Mouse (Mus musculus) forebrain, embryonic 16.5 days (tissue): Measurements from ENCODE around the gene Gp9. TPM values are rescaled to one million over a fixed set of nuclear protein-coding genes. Genes with fewer than 3 reads are reported as not detected.

ENCODE experiments used
- ATAC-seq: fragments of 200-750 bp; cut with Nextera tagmentation; 2 replicates; pipeline ENCODE4 v1.8.0; 2017; ENCODE audit warnings: mild to moderate bottlenecking, moderate library complexity
- H3K27ac ChIP-seq: fragments of 300-500 bp; sonication (generic); 2 replicates; pipeline ENCODE4 v1.5.1; 2014; ENCODE audit warnings: low read length, control low read depth
- H3K27me3 ChIP-seq: fragments of 300-500 bp; sonication (generic); replicated peaks from 2 replicates; pipeline ENCODE4 v1.6.1; 2014; ENCODE audit warnings: low read length; ENCODE audit not compliant: control insufficient read depth, insufficient read depth
- H3K36me3 ChIP-seq: fragments of 300-500 bp; sonication (generic); 2 replicates; pipeline ENCODE4 v1.6.1; 2014; ENCODE audit not compliant: control insufficient read depth, insufficient read depth
- H3K4me1 ChIP-seq: fragments of 300-500 bp; sonication (generic); replicated peaks from 2 replicates; pipeline ENCODE4 v1.6.1; 2014; ENCODE audit warnings: low read length; ENCODE audit not compliant: control insufficient read depth, insufficient read depth
- H3K4me2 ChIP-seq: fragments of 300-500 bp; sonication (generic); 2 replicates; pipeline ENCODE4 v1.6.1; 2014; ENCODE audit warnings: mild to moderate bottlenecking, low read length, control low read depth
- H3K4me3 ChIP-seq: fragments of 300-500 bp; sonication (generic); replicated peaks from 2 replicates; pipeline ENCODE4 v1.5.1; 2014; ENCODE audit warnings: mild to moderate bottlenecking, low read length, control low read depth
- H3K9ac ChIP-seq: fragments of 300-500 bp; sonication (generic); replicated peaks from 2 replicates; pipeline ENCODE4 v1.6.1; 2014; ENCODE audit warnings: low read depth, low read length, control low read depth
- H3K9me3 ChIP-seq: fragments of 300-500 bp; sonication (generic); 2 replicates; pipeline ENCODE4 v1.6.1; 2016; ENCODE audit warnings: low read length; ENCODE audit not compliant: control insufficient read depth
- whole genome bisulfite sequencing: fragments of 180-500 bp; shearing (Covaris S2); extraction: QIAGEN DNeasy Blood & Tissue Kit; methylation state at CpG from one replicate; pipeline ENCODE4 v1.1.7; 2014; 5-methylcytosine and 5-hydroxymethylcytosine counted together
- polyA plus RNA-seq: library from polyadenylated mRNA; unstranded; fragments of >200 nt; fragmentation: Nextera tagmentation; extraction: Ambion mirVana; gene quantifications from 2 replicates; pipeline ENCODE4 v1.2.1, GENCODE M21; 2015

The Gp9 gene
- polyA plus RNA-seq, 1 experiment from 2014 or later: 0.24 TPM

DNA sequence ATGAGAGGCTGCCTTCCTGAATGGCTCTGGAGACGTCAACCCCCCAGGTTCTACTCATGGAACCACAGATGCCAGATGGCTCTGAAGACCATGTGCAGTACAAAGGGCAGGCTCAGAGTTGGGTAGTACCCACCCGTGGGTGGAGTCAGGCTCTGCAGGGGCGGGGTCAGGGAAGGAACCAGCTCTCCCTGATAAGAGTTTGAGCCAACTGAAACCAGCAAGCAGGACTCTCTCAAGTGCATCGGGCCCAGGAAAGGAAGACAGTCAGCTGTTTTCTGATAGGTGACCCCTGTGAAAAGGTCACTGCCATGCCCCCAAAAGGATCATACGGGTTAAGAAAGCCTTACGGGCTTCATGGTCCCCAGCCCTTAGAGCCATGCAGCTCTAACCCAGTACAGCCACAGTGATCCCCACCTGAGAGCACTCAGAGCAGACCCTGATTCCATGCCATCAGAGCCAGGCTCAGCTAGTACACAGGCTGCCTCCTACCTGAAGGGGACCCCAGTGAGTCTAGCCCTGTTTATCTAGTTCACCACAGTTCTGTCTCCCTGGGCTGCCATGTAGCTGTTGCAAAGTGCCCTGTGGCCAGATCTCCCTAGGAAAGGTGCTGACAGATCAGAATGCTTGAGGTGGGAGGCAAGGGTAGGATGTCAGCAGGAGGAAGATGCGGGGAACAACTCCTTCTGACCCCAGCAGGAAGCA lies 13.1 kb downstream of the Gp9 start:
- Histone ChIP-seq H3K27ac (no peak overlapping the region), H3K4me3 (no peak overlapping the region), H3K9ac (no peak overlapping the region), H3K4me2 (no peak overlapping the region), H3K4me1 (peaks cover 5% of the 10 kb centered on the region), H3K36me3 (0 out of 2 replicates have a peak, but pooled peaks cover 3% of the 10 kb centered on the region), H3K27me3 (no peaks in the 10 kb centered on the region), H3K9me3 (no peaks in the 10 kb centered on the region)
- 81% methylated on average over 7 of the region's 7 CpGs for WGBS
- no peak for ATAC-seq

DNA sequence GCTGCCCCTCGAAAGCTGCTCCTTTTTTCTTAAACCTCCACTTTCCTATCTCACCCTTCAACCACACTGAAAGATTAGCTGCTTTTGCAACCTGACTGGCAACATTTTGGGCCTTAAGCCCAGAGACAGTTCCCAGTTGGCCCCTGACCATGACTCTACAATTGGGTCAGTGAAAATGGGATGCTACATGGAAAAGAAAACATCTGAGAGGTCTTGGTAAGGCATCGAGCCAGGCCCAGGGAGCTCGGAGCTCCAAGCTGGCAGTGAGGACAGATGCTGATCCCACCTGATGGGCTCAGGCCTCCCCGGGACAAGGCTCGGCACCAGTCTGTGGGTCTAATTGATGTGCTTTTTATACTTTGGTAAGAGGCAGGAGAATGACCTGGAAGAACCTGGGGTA lies 14.0 kb downstream of the Gp9 start:
- Histone ChIP-seq H3K4me3 (no peak overlapping the region), H3K4me1 (peaks cover 5% of the 10 kb centered on the region), H3K27me3 (no peaks in the 10 kb centered on the region), H3K9me3 (no peaks in the 10 kb centered on the region), H3K27ac (no peak overlapping the region), H3K9ac (no peak overlapping the region), H3K4me2 (no peak overlapping the region), H3K36me3 (0 out of 2 replicates have a peak, but pooled peaks cover 3% of the 10 kb centered on the region)
- no peak for ATAC-seq
- 93% methylated on average over 5 of the region's 5 CpGs for WGBS

DNA sequence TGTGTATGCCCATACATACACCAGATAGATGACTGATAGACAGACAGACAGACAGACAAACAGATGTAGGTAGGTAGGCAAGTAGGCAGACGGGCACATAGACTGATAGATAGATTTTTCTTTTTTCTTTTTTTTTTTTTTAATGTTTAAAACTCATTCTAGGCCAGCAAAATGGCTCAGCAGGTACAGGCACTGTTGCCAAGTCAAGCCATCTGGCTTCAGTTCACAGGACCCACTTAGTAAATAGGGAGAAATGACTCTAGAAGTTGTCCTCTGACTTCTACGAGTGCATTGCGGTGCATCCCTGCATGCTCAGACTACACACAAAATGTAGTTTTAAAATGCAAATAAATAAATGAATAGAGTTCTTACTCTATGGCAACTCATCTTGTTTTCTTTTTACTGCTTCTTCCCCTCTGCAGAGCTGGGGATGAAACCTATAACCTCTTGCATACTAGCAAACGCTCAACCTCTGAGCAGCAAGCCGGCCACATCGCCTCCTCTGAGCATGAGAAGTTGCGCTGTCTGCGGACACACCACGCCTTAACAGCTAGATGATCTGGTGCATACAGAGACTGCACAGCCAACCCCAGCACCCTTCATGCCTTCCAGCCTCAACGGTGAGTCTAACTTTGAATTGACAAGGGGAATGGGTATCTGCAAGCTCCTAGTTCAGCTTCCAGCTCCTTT lies 16.1 kb downstream of the Gp9 start:
- no peaks in the 10 kb centered on the region for H3K27me3 ChIP-seq
- H3K9ac ChIP-seq: no peak overlapping the region
- no peak overlapping the region for H3K4me2 ChIP-seq
- H3K27ac ChIP-seq: no peak overlapping the region
- no peaks in the 10 kb centered on the region for H3K9me3 ChIP-seq
- ATAC-seq: no peak
- no peak overlapping the region for H3K4me3 ChIP-seq
- 90% methylated on average over 10 of the region's 10 CpGs for WGBS
- 0 out of 2 replicates have a peak, but pooled peaks cover 3% of the 10 kb centered on the region for H3K36me3 ChIP-seq
- H3K4me1 ChIP-seq: peaks cover 5% of the 10 kb centered on the region

DNA sequence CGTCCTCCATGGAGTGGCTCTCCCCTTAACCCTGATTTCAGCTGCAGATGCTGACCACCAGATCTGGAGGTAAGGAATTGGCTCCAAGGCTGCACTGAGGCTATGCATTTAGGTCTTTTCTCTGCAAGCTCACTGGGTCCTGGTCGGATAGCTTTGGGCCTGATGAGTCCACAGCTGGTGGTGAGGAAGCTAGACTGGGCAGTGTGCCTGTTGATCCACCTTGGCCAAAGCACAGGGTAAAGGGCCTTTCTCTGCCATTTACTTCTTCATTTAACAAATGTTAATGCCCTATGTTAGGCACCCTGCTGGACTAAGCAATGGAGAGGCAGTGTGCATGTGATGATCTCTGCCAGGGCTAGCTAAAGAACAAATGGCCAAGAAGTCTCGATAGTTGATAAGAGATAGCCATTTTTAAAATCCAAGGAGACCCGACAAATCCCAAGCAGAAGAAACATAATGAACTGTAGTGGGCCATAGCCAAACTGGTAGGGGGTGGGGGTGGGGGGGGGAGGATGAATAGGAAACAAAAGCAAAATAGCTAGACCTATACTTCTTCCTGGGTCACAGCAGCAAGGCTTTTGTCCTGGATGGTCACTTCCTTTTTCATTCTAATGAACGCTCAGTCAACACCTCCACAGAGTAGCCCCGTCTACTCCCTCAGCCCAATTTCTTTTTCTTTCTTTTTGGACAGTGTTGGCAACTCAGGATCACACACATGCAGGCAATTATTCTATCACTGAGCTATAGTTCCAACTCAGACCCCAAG lies 17.7 kb downstream of the Gp9 start:
- no peak for ATAC-seq
- Histone ChIP-seq H3K9me3 (no peaks in the 10 kb centered on the region), H3K27ac (no peak overlapping the region), H3K9ac (no peak overlapping the region), H3K4me2 (no peak overlapping the region), H3K4me1 (no peaks in the 10 kb centered on the region), H3K27me3 (no peaks in the 10 kb centered on the region), H3K4me3 (no peak overlapping the region), H3K36me3 (0 out of 2 replicates have a peak, but pooled peaks cover 3% of the 10 kb centered on the region)
- 54% methylated on average over 6 of the region's 6 CpGs for WGBS

DNA sequence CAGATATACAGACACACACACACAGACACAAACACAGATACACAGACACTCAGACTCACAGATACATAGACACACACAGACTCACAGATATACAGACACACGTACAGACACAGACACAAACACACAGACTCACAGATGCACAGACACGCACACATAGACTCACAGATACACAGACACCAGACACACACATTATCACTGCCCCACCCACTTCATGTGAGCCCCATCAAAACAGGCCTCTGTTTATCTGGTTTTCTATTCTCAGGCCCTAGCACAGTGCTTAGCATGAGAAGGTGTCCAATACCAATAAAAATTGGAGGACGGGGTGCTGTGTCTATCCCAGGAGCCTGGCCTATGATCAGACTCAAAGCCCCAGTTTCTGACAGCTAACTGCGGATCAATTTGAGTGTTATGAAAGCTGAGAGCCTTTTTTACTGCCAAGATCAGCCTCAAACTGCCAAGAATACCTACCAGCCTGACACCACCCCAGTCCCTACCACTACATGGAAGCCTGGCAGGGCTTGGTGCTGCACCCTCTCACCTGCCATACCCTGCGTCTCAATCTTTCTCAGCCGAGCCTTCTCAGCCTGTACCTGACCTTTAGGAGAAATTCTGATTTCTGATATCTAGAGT lies 18.5 kb downstream of the Gp9 start:
- Histone ChIP-seq H3K36me3 (0 out of 2 replicates have a peak, but pooled peaks cover 3% of the 10 kb centered on the region), H3K9ac (no peak overlapping the region), H3K4me3 (no peak overlapping the region), H3K9me3 (no peaks in the 10 kb centered on the region), H3K4me1 (no peaks in the 10 kb centered on the region), H3K27me3 (no peaks in the 10 kb centered on the region), H3K4me2 (no peak overlapping the region), H3K27ac (no peak overlapping the region)
- no peak for ATAC-seq
- WGBS: 82% methylated on average over 6 of the region's 6 CpGs

DNA sequence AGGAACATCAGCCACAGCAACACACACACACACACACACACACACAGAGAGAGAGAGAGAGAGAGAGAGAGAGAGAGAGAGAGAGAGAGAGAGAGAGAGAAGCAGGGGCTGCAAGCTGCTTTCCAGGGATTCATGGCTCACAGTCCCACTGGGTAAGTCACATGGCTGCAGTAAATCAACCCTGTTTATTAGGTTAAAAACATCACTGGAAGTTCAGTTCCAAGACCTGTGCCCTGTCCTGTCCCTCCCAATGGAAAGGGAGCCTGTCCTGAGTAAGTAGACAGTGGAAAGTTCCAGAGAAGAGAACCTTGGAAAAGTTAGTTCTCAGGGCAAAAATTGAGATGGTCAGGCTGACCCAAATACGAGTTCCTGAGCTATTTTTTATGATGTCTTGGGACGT lies 19.4 kb downstream of the Gp9 start:
- no peak for ATAC-seq
- no peak overlapping the region for H3K4me3 ChIP-seq
- no peaks in the 10 kb centered on the region for H3K36me3 ChIP-seq
- no peak overlapping the region for H3K4me2 ChIP-seq
- WGBS: 62% methylated on average over 2 of the region's 2 CpGs
- no peak overlapping the region for H3K9ac ChIP-seq
- no peaks in the 10 kb centered on the region for H3K4me1 ChIP-seq
- H3K27ac ChIP-seq: no peak overlapping the region
- no peaks in the 10 kb centered on the region for H3K9me3 ChIP-seq
- H3K27me3 ChIP-seq: no peaks in the 10 kb centered on the region

DNA sequence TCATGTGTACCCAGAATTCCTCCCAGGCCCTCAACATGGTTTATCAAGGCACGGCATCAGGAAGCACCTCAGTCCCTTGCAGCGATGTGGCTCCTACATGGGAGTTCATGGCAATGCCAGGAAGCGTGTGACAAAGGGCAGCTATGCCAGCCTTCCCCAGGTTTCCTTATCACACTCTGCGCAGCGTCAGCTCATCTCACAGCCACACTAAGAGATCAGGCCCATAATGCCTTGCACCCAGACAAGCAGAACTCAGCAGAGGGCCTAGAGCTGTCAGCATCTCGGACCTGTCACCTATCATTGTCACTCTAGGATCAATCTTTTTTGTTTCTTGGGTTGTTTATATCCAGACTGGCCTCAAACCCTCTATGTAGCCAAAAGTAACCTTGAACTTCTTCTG lies 21.7 kb downstream of the Gp9 start:
- Histone ChIP-seq H3K4me3 (no peak overlapping the region), H3K27ac (no peak overlapping the region), H3K27me3 (no peaks in the 10 kb centered on the region), H3K9ac (no peak overlapping the region), H3K4me2 (no peak overlapping the region), H3K9me3 (no peaks in the 10 kb centered on the region), H3K4me1 (no peaks in the 10 kb centered on the region), H3K36me3 (no peaks in the 10 kb centered on the region)
- ATAC-seq: no peak
- 93% methylated on average over 6 of the region's 6 CpGs for WGBS

DNA sequence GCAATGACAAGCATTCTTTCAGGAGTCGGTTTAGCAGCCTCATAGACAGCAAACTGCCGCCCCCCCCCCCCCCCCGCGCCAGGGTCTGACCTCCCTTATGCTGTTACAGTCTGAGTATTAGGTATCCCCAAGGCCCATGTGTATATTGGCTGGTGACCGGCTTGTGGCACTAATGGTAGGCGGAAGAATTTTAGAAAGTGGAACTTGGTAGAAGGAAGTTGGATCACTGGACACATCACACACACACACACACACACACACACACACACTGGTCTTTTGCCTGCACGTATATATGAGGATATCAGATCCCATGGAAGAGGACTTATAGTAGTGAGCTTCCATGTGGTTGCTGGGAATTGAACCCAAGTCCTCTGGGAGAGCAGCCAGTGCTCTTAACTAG lies 24.6 kb downstream of the Gp9 start:
- no peak overlapping the region for H3K4me2 ChIP-seq
- no peaks in the 10 kb centered on the region for H3K36me3 ChIP-seq
- no peak overlapping the region for H3K4me3 ChIP-seq
- whole genome bisulfite sequencing: 89% methylated on average over 7 of the region's 7 CpGs
- H3K9ac ChIP-seq: no peak overlapping the region
- H3K27me3 ChIP-seq: no peaks in the 10 kb centered on the region
- H3K27ac ChIP-seq: no peak overlapping the region
- ATAC-seq: no peak
- no peaks in the 10 kb centered on the region for H3K4me1 ChIP-seq
- H3K9me3 ChIP-seq: no peaks in the 10 kb centered on the region

DNA sequence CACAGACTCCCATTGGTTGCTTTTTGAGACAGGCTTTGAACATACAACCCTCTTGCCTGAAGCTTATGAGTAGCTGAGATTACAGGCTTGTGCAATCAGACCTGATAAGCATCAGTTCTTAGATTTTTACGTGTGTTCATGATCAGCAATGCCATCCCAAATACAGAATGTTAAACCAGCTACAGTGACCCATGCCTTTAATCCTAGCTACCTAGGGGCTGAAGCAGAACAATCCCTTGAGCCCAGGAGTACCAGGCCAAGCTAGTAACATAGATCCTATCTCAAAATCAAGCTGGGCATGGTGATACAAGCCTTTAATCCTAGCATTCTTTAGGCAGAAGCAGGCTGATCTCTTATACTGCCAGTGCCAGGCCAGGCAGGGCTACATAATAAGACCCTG lies 26.2 kb downstream of the Gp9 start:
- Histone ChIP-seq H3K4me2 (no peak overlapping the region), H3K36me3 (no peaks in the 10 kb centered on the region), H3K27me3 (no peaks in the 10 kb centered on the region), H3K4me1 (no peaks in the 10 kb centered on the region), H3K9ac (no peak overlapping the region), H3K9me3 (no peaks in the 10 kb centered on the region), H3K27ac (no peak overlapping the region), H3K4me3 (no peak overlapping the region)
- 88% methylated on average over 1 of the region's 1 CpGs for WGBS
- no peak for ATAC-seq
